Mouse (Mus musculus) testis, adult 2 months (tissue): ENCODE results near the gene Tnni2.
"Not testable (repeated sequence)": the region's sequence is repeated elsewhere in the genome, so short reads cannot be mapped to it uniquely, and the experiment has no call there.

Experiments
- CTCF ChIP-seq: fragments of 200-500 bp; IDR thresholded peaks from 2 replicates; pipeline ENCODE4 v1.5.1; 2012; ENCODE audit warnings: low read depth, mild to moderate bottlenecking, inconsistent platforms, low read length, moderate library complexity; ENCODE audit not compliant: control insufficient read depth, insufficient read depth, insufficient replicate concordance
- POLR2A ChIP-seq: fragments of 200-500 bp; IDR thresholded peaks from 2 replicates; pipeline ENCODE4 v1.6.1; 2012; ENCODE audit warnings: low read depth, mild to moderate bottlenecking, inconsistent platforms, low read length, moderate library complexity; ENCODE audit not compliant: control insufficient read depth

- TF ChIP-seq CTCF, POLR2A: not testable (repeated sequence)
Observed at GRCm38 (mm10) chr7:142405134-142405533, 36.5 kb upstream of the Tnni2 start.
